Mouse (Mus musculus): ENCODE data around the gene Kcnk10.

DNA sequence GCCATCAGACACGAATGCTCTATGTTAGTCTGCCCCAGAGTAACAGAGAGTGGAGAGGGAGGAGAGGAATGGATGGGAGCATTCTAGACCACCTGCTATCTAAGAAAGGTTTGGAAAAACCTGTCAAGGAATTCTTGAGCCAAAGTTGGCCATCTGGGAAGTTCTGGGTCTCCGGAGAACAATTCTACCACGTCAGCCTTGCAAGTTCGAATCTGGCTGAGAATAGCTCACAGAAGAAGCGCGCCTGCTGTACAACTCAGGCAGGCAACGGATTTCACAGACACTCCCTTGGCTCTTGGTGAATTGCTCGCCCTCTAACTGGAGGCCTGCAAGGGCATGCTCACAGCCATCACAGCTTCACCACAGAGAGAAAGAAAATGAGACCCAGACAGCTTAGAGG lies 52.7 kb downstream of the Kcnk10 start:
- TF ChIP-seq CTCF (IDR thresholded peaks at IDR 0.05; ENCODE audit: low read depth, low read length) (no peak), TAL1 (conservative IDR thresholded peaks at IDR 0.05; ENCODE audit: low read depth, low read length) (no peak)

All from G1E (cell line).